Mouse (Mus musculus): ENCODE results near the gene Enc1.

Gene Enc1

GRCm38 (mm10) chr13:97225130-97225529 is 15.8 kb upstream of the Enc1 start:
- no peak for DNase-seq (ENCODE audit: low read depth, low spot score)

- DNase-seq (ENCODE audit: low read depth, low spot score): no peak
These were observed 13.1 kb upstream of the Enc1 start for GRCm38 (mm10) chr13:97227795-97228194.

DNA sequence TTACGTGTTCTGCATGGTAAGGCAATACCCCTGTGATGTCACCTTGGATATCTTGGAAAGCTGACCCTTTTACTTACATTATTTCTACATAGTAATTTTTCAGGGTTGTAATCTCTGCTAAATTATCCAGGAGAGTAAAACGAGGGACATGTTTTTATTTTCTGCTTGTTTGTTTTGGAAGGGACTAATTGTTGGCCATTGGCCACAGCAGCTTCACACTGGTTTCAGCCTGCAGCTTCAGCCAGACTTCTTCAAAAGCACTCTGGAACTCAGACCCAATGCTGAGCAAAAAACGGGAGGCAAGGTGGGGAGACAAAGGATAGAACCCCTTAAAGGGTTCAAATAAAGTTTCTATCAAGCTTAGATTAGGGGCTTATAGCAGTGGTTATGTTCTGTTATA is 10.8 kb upstream of the Enc1 start:
- DNase-seq (ENCODE audit: low read depth, low spot score): no peak

GRCm38 (mm10) chr13:97233092-97233491 is 7.8 kb upstream of the Enc1 start:
- no peak for DNase-seq (ENCODE audit: low read depth, low spot score)

DNA sequence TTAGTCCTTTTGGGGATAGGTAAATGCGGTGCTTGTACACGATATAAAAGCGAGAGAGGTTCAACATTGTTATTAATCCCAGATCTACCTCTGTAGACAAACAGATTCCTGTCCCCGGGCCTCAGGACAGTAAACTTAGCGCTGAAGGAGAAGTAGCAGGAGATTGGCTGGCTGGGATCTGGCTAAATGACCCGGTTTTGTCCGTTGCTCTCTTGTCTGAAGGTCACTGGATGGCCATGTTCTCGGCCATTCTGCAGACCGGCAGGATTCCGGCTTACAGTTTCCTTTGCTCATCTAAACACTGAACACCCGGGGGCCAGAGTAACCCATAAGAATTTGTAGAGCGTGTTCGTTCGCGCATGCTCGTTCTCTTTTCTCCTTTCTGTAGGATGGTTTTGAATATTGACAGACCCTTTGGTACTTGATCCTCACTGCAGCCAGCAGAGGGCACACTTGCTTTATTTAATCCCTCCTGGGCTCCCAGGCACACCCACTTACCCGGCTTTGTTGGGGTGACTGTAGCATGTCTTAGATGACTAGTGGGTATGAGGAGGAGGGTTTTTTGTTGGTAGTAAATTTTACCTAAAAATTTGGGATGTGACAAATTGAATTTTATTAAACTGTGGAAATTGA is 6.0 kb upstream of the Enc1 start:
- peak; percentile 92 for DNase-seq (ENCODE audit: low read depth, low spot score)

DNA sequence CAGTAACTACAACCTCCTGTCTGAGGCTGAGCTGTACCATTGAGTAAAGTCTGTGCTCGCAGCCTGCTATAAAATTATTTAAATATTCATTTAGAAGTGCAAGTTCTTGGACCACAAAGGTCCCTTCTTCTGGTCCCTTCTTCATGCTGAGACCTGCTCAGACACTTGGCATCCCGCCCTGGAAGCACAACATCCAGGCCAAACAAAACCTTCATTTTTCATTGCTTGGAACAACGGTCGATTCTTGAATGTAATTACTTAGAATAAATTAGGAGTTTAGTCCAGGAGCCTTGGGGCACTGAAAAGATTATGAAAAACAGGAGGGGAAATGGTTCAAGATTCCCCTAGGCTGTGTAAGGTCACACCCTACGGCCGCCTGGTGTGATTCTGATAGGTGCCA is 5.0 kb upstream of the Enc1 start:
- DNase-seq (ENCODE audit: low read depth, low spot score): no peak

- no peak for DNase-seq (ENCODE audit: low read depth, low spot score)
These were observed 3.2 kb upstream of the Enc1 start for GRCm38 (mm10) chr13:97237700-97238099.

DNA sequence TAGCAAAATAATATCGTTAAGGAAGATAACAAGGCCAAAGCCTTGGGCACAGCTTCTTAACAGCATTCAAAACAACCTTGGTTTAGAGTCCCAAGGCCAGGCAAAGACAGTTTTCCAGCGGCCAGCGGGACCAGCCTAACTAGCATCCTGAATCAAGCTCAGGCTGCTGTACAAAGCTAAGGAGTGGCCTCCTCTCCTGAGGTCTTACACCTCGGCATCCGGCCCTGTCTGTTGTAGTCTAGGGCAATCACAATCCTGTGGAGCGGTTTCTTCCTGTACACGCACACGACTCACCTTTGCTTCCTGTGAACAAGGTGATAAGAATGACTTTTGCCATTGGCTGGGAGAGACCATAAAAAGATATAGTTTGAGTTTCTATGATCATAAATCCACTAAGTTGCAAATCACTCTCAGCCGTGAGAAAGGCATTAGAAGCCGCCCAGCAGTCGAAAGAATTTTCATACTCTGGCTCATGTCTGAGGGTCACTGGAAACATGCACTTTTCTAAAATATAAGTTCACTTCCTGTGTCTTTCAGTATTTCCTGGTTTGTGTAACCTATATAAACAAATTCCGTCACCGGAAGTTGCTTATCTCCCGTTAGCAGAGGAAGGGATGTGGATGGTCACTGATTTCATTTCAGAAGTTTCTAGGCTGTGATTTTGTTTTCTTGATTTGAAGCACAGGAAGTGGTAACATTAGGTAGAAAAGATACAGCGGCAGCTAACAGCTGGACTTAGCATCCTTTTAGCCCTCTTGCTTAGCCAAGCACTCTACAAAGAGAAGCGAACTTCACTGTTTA is 2.5 kb upstream of the Enc1 start:
- DNase-seq (ENCODE audit: low read depth, low spot score): no peak

DNA sequence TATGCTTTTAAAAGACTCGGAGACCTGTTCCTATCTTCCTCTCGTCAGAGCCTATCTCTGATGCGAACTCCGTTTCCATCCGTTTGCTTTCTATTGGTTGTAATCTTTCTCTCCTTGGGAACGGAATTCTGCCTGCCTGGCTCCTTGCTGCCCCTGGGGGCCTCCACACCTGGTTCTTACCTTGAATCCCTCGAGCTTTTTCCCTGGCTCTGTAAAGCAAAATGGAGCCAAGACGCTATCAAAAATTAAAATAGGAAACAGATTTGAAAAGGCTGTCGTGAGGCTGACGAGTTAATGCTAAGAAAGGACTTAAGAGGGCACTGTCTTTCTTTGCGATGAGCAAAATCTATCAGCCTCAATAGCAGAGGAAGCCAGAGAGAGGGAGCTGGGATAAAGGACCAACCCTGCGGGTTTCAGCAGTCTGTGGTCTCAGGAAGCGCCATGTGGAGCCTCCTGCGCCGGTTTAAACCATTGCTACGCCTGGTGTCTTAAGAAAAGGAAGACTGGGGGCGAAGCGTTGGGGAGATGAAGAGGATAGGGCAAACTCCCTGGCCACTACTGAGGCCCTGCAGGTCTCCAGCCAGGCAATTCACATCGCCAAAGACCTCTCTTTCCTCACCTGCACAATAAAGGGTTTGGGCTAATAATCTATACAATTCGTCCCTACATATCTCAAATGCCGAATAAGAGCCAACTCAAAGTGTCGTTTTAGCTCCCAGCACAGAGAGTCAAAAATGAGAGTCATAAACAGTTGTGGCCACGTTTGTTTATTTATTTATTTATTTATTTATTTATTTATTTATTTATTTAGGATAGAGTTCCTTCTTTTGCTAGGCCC is 1.3 kb upstream of the Enc1 start:
- peak; percentile 88 for DNase-seq (ENCODE audit: low read depth, low spot score)

DNA sequence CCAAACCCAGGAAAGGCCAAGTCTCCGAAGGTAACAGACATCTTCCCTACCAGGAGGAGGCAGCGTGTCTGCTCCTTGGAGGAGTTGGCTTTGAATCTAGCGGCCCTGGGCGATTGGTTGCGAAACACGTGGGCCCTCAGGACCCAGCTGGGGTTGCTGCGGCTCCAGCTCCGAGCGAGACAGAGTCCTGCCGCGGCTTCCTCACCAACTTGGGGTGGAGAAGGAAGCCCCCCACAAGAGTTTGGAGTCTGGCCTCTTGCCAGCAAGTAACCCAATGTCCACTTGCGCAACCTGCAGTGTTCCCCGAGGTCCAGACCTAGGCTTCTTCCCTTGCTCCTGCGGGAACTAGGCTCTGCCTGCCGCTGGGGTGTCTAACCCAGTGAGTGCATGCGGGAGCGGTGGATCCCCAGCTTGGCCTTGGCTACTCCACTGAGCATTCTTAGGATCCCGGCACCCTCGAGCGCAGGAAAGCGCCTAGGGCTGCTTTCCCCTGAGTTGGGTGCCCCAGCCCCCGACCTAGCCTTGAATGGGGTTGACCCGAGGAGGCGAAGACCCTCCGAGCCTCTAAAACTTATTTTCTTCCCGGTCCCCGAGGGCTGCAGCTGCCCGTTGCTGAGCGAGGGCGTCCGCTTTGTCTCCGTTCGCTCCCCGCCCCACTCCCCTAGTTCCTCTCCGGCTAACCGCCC is 483 bp upstream of the Enc1 start:
- peak; percentile 92 for DNase-seq (ENCODE audit: low read depth, low spot score)

GRCm38 (mm10) chr13:97241787-97242280 is 929 bp downstream of the Enc1 start:
- DNase-seq (ENCODE audit: low read depth, low spot score): peak; percentile 41

GRCm38 (mm10) chr13:97242716-97243115 is 1.8 kb downstream of the Enc1 start:
- peak; percentile 51 for DNase-seq (ENCODE audit: low read depth, low spot score)

DNA sequence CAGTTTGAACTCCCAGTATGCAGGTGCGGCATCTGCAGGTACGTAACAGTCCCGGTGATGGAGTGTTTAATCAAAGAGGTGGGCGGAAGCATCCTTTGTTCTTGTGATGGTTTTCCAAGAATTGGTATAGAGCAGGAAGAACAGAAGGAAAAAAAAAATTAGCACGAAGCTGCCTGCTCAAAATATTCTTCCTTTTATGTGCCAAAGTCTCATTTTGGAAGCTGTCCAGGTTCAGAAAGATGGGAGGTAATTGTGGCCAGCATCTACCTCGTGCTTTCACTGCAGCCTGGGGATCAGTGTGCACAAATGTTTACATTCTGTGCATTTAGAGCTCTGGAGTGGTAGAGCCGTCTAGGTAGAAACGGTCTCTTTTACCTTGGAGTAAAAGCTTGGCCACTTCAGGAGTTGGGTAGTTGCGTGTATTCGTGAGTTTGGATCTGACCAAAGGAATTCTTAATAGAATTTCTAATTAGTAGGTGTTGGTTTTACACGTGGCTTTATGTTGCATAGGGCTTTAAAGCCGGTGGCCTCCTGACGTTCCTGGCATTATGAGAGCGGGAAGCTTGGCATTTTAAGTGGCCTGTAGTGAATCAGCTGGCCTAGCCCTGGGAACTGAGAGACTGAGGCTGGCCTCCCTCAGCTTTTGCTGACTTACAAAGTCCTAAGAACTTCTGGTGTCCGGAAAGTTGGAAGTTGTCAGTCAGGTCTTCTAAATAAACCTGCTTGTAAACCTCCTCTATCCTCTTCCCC is 3.2 kb downstream of the Enc1 start:
- no peak for DNase-seq (ENCODE audit: low read depth, low spot score)

GRCm38 (mm10) chr13:97244712-97245105 is 3.8 kb downstream of the Enc1 start:
- DNase-seq (ENCODE audit: low read depth, low spot score): no peak

DNA sequence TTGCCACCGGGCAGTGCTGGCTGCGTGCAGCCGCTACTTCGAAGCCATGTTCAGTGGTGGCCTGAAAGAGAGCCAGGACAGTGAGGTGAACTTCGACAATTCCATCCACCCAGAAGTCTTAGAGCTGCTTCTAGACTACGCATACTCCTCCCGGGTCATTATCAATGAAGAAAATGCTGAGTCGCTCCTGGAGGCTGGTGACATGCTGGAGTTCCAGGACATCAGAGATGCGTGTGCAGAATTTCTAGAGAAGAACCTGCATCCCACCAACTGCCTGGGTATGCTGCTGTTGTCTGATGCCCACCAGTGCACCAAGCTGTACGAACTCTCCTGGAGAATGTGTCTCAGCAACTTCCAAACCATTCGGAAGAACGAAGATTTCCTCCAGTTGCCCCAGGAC is 4.3 kb downstream of the Enc1 start:
- DNase-seq (ENCODE audit: low read depth, low spot score): no peak

- DNase-seq (ENCODE audit: low read depth, low spot score): no peak
These were observed 5.3 kb downstream of the Enc1 start for GRCm38 (mm10) chr13:97246217-97246616.

DNA sequence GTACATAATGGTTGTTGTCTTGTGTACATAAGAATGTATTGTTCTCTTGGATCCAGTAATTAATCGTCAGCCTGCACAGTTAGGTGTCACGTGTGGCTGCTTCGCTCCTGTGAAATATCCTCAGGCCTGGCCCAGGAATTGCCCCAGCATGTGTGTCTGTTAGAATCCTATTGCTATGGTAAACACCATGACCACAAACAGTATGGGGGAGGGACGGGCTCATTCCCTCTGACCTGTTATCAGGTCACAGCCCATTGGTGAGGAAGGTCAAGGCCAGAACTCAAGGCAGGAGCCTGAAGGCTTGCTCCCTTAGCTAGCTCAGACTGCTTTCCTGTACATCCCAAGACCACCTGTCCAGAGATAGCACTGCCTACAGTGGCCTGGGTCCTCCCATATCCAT is 6.8 kb downstream of the Enc1 start:
- DNase-seq (ENCODE audit: low read depth, low spot score): no peak

GRCm38 (mm10) chr13:97249051-97249461 is 8.2 kb downstream of the Enc1 start:
- DNase-seq (ENCODE audit: low read depth, low spot score): peak; percentile 61

GRCm38 (mm10) chr13:97249507-97250078 is 8.7 kb downstream of the Enc1 start:
- DNase-seq (ENCODE audit: low read depth, low spot score): peak; percentile 95

GRCm38 (mm10) chr13:97250148-97250547 is 9.2 kb downstream of the Enc1 start:
- DNase-seq (ENCODE audit: low read depth, low spot score): peak; percentile 27
